ENCODE assay signal across 10 mouse cellular contexts in the genomic region with DNA sequence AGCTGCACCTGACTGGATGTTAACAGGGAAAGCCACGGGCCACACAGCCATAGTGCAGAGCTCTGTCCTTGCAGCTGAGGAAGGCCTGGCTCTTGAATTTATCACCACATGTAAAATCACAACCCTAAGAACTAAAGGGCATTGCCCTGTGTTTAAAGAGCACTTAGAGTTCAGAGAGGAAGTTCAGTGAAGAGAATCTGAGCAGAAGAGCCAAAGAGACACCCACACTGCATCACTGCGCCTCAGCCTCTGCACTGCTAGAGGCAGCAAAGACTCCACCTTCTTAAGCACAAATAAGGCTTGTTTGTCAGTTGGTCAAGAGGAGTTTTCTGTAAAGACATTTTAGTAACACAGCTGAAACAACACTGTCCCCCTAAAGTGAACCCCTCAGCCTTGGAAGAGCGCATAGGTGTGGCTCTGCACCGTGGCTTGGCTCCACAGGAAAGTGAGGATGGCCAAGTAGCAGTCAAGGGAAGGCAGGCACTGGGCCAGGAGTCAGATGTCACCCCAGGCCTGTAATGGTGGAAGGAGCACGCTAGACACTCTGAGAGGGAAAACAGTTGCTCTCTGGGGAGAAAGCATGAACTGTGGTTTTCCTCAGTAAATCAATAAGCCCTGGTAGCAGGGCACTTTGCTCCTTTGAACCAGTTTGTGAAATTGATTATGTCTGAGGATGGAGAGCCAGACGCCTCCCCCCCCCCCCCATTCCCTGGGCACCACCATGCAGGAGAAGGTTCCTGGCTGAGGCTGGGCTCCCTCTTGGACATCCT. TPM values are rescaled to one million over a fixed set of nuclear protein-coding genes. Genes with fewer than 3 reads are reported as not detected.
DNase-seq lines count a peak whose midpoint lies in the region; ATAC-seq and TF ChIP-seq lines count a peak whose summit lies in the region.
"Had no signal": no experiment of that assay in that cellular context is flagged by ENCODE, and none has a peak within 500 bp of the region (broad histone marks: within the 10 kb centered on the region; RNA-seq: fewer than 3 reads in every experiment).

No protein-coding gene starts in this region.

- H3K4me2 ChIP-seq in heart, embryonic 11.5 days, result no peak overlapping the region

- peak; percentile 98 for DNase-seq in heart, adult 11 months
- DNase-seq in fibroblast of lung, adult 2 months (ENCODE audit: low read depth), result peak; percentile 69
- DNase-seq in kidney, adult 8-10 months, result peak; percentile 59 to 63
- no peak for DNase-seq in right cerebral cortex, postnatal 36 days (ENCODE audit: low spot score in 2 of 2)

- H3K9me3 ChIP-seq in heart, embryonic 11.5 days (replicated peaks; ENCODE audit: control insufficient read depth, low read length), result no peaks in the 10 kb centered on the region
- H3K9me3 ChIP-seq in E14TG2a.4 (ENCODE audit: low read length), result no peaks in the 10 kb centered on the region

- no peak for TF ChIP-seq CTCF in E14TG2a.4 (conservative IDR thresholded peaks at IDR 0.05; ENCODE audit: low read length)
- no peak for TF ChIP-seq CTCF in small intestine, adult 2 months (IDR thresholded peaks at IDR 0.05; ENCODE audit: extremely low read depth, insufficient read length, insufficient replicate concordance, low read depth, low read length)

- peaks cover 11% of the 10 kb centered on the region for H3K4me1 ChIP-seq in heart, embryonic 11.5 days (ENCODE audit: control insufficient read depth, insufficient read depth, low read length)
- H3K4me1 ChIP-seq in E14TG2a.4 (replicated peaks; ENCODE audit: low read depth, low read length), result peaks cover 63% of the 10 kb centered on the region
- H3K4me1 ChIP-seq in small intestine, adult 2 months (ENCODE audit: control insufficient read depth, insufficient read depth, insufficient read length, low read length), result peaks cover 31% of the 10 kb centered on the region

- H3K9ac ChIP-seq in heart, embryonic 11.5 days (ENCODE audit: low read depth, low read length), result no peak overlapping the region

- H3K36me3 ChIP-seq in heart, embryonic 11.5 days (ENCODE audit: control insufficient read depth, insufficient read depth, low read length), result no peaks in the 10 kb centered on the region
- H3K36me3 ChIP-seq in E14TG2a.4 (ENCODE audit: insufficient read depth, low read length), result peaks cover 18% of the 10 kb centered on the region; the same call in 1 of the 2 replicates
- no peaks in the 10 kb centered on the region for H3K36me3 ChIP-seq in small intestine, adult 2 months (ENCODE audit: control insufficient read depth, insufficient read depth, low read length)

- H3K27me3 ChIP-seq in heart, embryonic 11.5 days (ENCODE audit: control insufficient read depth, insufficient read depth, low read length), result peaks cover 5% of the 10 kb centered on the region; the same call in 1 of the 2 replicates
- H3K27me3 ChIP-seq in E14TG2a.4 (ENCODE audit: insufficient read depth, low read length), result peaks cover 36% of the 10 kb centered on the region
- H3K27me3 ChIP-seq in small intestine, adult 2 months (ENCODE audit: control insufficient read depth, insufficient read depth, low read length), result no peaks in the 10 kb centered on the region

- 80% methylated on average over 6 of the region's 6 CpGs for WGBS in heart, embryonic 11.5 days (ENCODE audit: insufficient replicate concordance)
- 43% methylated on average over 6 of the region's 6 CpGs for WGBS in small intestine, adult 2 months

- H3K27ac ChIP-seq in heart, embryonic 11.5 days (ENCODE audit: low read depth, low read length), result no peak overlapping the region
- peak overlapping the region; percentile 83 for H3K27ac ChIP-seq in small intestine, adult 2 months (ENCODE audit: insufficient read depth, low read depth, low read length)

- H3K4me3 ChIP-seq in heart, embryonic 11.5 days (ENCODE audit: low read depth, low read length), result no peak overlapping the region
- H3K4me3 ChIP-seq in E14TG2a.4 (replicated peaks; ENCODE audit: low read length), result peak overlapping the region; percentile 39; the same call in 1 of the 2 replicates
- H3K4me3 ChIP-seq in small intestine, adult 2 months (ENCODE audit: low read depth, low read length), result no peak overlapping the region

- no peak for ATAC-seq in heart, embryonic 11.5 days (replicated peaks; ENCODE audit: insufficient number of reproducible peaks, low FRiP score, low TSS enrichment)
- no peak for ATAC-seq in monocyte, adult 5-6 weeks (replicated peaks; ENCODE audit: insufficient number of reproducible peaks, low FRiP score, low TSS enrichment, poor library complexity, severe bottlenecking)

- TF ChIP-seq POLR2A in small intestine, adult 2 months (IDR thresholded peaks at IDR 0.05; ENCODE audit: low read depth, low read length), result no peak

RNA-seq across cellular contexts. Expression of a gene that starts 5.8 kb away (rescaled TPM):
- 3.0 and 3.8 TPM in 2 replicates for polyA plus RNA-seq in heart, embryonic 11.5 days (2014; fragmentation: Nextera tagmentation; extraction: Ambion mirVana)
- polyA plus RNA-seq in small intestine, adult 2 months (2012; rRNA removed), result 10.0 and 10.6 TPM in 2 replicates
- 7.0 to 10.9 TPM (median 8.9 TPM) in 3 replicates for total RNA-seq in monocyte, adult 5-6 weeks (2017)

RNA-seq across cellular contexts. Expression of a gene that starts 36.1 kb away (rescaled TPM):
- not detected in 2 replicates for polyA plus RNA-seq in heart, embryonic 11.5 days (2014; fragmentation: Nextera tagmentation; extraction: Ambion mirVana)
- not detected in 2 replicates for polyA plus RNA-seq in small intestine, adult 2 months (2012; rRNA removed)
- not detected in 3 replicates for total RNA-seq in monocyte, adult 5-6 weeks (2017)
- polyA plus RNA-seq: C2C12; embryonic facial prominence, embryonic 11.5 days had no signal

Comparison
In these comparisons a context has a peak if more than half of its experiments do, and no peak if none do; other contexts are left out.
1. DNase-seq: peak in heart, adult 11 months (single experiment), fibroblast of lung, adult 2 months (single experiment) and kidney, adult 8-10 months (2 of 2); none in right cerebral cortex, postnatal 36 days (0 of 2).